Mouse (Mus musculus): ENCODE results near the gene Oxct2a. TPM values are rescaled to one million over a fixed set of nuclear protein-coding genes. Genes with fewer than 3 reads are reported as not detected.
"Not testable (repeated sequence)": the region's sequence is repeated elsewhere in the genome, so short reads cannot be mapped to it uniquely, and the experiment has no call there.

Gene Oxct2a
- total RNA-seq, 2 experiments from 2014 or later, result not detected

- ATAC-seq (replicated peaks; ENCODE audit: poor library complexity, severe bottlenecking), result no peak
Measured at GRCm38 (mm10) chr4:123314497-123314896, 8.9 kb downstream of the Oxct2a start.

GRCm38 (mm10) chr4:123313010-123313409, 10.4 kb downstream of the Oxct2a start:
- ATAC-seq (replicated peaks; ENCODE audit: poor library complexity, severe bottlenecking), result peak; percentile 90

GRCm38 (mm10) chr4:123311845-123312244, 11.6 kb downstream of the Oxct2a start:
- ATAC-seq (replicated peaks; ENCODE audit: poor library complexity, severe bottlenecking), result no peak

GRCm38 (mm10) chr4:123308292-123308691, 15.1 kb downstream of the Oxct2a start:
- no peak for ATAC-seq (replicated peaks; ENCODE audit: poor library complexity, severe bottlenecking)

- ATAC-seq (replicated peaks; ENCODE audit: poor library complexity, severe bottlenecking), result no peak
Measured at GRCm38 (mm10) chr4:123306999-123307398, 16.4 kb downstream of the Oxct2a start.

DNA sequence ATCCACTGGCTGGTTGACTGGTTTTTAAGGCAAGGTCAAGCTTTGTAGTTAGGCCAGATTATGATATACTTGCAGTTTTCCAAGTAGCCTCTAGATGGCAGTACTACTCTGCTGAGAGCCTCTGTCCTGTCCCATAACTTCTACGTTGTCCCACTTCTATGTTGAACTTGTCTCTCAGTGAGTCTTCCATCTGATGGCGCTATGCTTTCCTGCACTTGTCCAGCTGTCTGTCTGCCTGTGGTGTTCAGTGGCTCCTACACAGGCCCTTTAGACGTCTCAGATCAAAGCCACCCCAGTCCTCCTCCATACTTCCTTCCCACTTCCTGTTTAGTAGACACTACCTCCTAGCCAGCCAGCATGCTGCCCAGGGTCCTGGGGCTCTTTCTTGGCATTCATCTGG, 17.6 kb downstream of the Oxct2a start:
- ATAC-seq (replicated peaks; ENCODE audit: poor library complexity, severe bottlenecking), result peak; percentile 80

- ATAC-seq (replicated peaks; ENCODE audit: poor library complexity, severe bottlenecking), result no peak
Measured at GRCm38 (mm10) chr4:123298980-123299670, 24.3 kb downstream of the Oxct2a start.

DNA sequence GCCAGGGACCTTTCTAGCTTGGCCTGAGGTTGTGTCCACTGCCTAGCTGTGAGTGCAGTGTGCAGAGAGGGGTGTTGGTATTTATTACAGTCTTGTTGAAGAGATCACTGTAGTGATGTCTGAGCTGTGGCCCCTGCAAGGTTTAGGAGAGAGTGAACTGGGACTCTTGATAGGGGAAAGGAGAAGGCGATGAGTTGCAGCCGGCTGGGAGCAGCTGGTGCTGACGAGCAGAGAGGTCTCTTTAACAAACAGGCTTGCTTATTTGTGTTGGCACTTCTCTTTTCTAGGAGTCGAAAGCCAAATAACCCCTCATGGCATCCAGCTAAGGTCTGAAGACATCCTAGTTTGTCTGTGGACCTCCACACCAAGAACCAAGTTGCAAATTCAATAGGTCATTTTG, 25.2 kb downstream of the Oxct2a start:
- no peak for ATAC-seq (replicated peaks; ENCODE audit: poor library complexity, severe bottlenecking)

DNA sequence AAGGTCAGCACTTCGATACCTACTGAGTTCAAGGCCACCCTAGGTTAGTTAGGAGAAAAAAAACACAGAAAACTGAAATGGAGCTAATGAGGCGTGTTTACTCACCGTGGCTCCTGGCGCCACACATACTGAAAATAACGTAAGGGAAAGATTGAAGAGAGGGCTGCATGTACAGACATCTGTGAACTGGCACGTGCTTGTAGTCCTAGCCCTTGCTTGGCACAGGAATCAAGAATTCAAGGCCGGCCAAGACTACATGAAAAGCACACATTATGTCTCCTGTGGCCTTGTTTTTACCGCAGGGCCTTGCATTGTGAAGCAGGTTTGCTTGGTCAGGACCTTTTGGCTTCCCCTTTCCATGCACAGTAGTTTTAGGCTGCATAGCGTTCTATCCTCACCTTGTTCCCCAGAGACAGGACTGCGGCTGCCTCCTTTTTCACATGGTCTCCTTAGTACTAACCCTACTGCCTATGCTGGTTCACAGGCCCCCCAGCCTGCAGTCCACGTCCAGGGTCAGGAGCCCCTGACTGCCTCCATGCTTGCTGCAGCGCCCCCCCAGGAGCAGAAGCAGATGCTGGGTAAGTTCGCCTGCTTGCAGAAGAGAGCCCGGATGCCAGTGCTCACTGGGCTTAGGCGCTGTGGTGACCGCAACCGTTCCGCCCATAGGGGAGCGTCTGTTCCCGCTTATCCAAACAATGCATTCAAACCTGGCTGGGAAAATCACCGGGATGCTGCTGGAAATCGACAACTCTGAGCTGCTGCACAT, 26.1 kb downstream of the Oxct2a start:
- ATAC-seq (replicated peaks; ENCODE audit: poor library complexity, severe bottlenecking), result no peak

- no peak for ATAC-seq (replicated peaks; ENCODE audit: poor library complexity, severe bottlenecking)
Measured at GRCm38 (mm10) chr4:123296148-123296534, 27.3 kb downstream of the Oxct2a start.

DNA sequence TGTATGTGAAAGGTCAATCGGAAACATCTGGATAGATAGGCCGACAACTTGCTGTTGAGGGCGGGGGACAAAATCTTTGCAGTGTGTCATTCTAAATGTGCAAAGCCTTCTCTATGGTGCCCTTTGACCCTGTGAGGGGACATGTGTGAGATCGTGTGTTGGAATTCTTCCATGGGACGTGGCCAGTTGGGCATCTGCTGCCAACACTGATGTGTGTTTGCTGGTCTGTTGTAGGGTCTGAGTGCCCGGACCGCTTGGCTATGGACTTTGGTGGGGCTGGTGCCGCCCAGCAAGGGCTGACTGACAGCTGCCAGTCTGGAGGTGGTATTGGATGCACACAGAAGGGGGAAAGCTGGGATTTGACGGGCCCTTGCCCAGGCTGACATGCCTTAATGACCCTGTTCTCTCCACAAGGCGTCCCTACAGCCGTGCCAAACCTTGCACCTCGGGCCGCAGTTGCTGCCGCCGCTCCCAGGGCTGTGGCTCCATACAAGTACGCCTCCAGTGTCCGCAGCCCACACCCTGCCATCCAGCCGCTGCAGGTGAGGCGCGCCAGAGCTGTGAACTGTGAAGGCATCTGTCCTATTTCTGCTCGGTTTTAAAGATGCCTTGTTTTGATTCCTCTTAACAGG, 27.8 kb downstream of the Oxct2a start:
- ATAC-seq (replicated peaks; ENCODE audit: poor library complexity, severe bottlenecking), result no peak

- ATAC-seq (replicated peaks; ENCODE audit: poor library complexity, severe bottlenecking), result not testable (repeated sequence)
Measured at GRCm38 (mm10) chr4:123295026-123295425, 28.4 kb downstream of the Oxct2a start.

DNA sequence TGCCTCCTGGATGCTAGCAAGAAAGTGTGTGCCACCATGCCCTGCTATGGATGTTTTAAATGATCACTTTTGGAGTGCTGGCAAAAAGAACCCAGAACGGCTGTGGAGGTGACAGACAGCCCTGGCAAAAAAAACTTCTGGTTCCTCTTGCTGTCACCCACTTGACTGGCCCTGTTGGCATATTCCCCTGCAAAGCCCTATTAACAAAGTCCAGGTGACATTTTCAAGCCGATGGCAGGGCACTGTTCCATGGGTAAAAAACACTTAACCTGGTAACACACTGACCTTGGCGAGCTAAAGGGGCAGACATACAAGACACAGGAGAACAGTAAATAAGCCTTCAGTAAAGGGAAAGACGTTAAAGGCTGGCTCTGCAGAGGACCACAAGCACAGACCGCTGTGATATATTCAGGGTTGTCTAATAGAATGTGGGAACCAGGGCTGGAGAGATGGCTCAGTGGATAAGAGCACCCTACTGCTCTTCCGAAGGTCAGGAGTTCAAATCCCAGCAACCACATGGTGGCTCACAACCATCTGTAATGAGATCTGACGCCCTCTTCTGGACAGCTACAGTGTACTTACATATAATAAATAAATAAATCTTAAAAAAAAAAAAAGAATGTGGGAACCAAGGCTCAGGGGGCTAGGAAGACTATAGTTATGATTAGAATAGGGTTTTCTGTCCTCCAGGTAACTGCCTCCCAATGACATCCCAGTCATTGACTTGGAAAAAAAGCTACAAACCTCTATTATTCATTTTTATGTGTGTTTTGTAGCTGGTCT, 29.6 kb downstream of the Oxct2a start:
- no peak for ATAC-seq (replicated peaks; ENCODE audit: poor library complexity, severe bottlenecking)

- no peak for ATAC-seq (replicated peaks; ENCODE audit: poor library complexity, severe bottlenecking)
Measured at GRCm38 (mm10) chr4:123292989-123293388, 30.4 kb downstream of the Oxct2a start.

DNA sequence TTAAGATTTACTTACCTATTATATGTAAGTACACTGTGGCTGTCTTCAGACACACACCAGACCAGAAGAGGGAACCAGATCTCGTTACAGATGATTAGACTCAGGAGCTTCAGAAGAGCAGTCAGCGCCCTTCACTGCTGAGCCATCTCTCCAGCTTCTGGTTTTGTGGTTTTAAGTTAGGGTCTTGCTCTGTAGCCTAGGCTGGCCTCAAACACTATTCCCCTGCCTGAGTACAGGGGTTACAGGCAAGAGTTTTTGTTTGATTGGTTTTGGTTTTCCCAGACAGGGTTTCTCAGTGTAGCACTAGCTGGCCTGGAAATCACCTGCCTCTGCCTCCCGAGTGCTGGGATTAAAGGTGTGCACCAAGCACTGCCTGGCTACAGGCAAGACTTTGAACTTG, 31.0 kb downstream of the Oxct2a start:
- ATAC-seq (replicated peaks; ENCODE audit: poor library complexity, severe bottlenecking), result no peak

DNA sequence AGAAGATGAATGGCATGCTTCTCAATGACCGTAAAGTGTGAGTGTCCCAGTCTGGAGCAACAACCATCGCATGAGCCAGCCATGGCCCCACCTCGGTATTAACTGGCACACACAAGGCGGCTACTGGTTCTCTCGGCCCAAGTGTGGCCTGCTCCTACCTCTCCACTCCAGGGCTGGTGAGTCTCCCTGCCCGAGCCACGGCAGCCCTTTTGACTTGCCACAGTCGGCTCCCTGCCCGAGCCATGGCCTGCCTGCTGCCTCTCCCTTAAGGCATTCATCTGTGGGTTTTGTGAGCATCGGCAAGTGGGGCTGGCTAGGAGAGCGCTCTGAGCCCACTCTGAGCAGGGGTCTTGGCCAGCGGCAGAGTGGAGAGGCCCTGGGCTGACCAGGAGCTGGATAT, 34.4 kb downstream of the Oxct2a start:
- no peak for ATAC-seq (replicated peaks; ENCODE audit: poor library complexity, severe bottlenecking)

- no peak for ATAC-seq (replicated peaks; ENCODE audit: poor library complexity, severe bottlenecking)
Measured at GRCm38 (mm10) chr4:123286790-123287189, 36.6 kb downstream of the Oxct2a start.

GRCm38 (mm10) chr4:123284731-123285624, 38.5 kb downstream of the Oxct2a start:
- no peak for ATAC-seq (replicated peaks; ENCODE audit: poor library complexity, severe bottlenecking)

DNA sequence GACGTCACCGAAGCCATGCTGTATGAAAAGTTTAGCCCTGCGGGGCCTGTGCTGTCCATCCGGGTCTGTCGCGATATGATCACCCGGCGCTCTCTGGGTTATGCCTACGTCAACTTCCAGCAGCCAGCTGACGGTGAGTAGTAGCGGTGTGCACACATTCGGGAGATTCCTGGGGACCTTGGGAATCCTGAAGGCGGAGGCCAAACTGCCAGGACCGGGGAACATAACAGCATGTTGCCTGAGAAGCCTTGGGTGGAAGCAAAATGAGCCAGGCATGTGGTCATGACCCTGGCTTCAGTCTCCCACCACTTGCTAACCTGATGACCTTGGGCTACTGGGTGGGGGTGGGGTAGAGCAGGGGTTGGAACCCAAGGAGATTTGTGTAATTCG, 39.8 kb downstream of the Oxct2a start:
- ATAC-seq (replicated peaks; ENCODE audit: poor library complexity, severe bottlenecking), result 0 out of 2 replicates have a peak, but pooled peaks have one; percentile 15
